Mouse (Mus musculus): ENCODE measurements at regions not wholly inside any gene's neighbourhood (a gene's known extent, or its start where the extent isn't known, plus 50 kb on each side); places are given as distances from the start of the nearest gene placed in this dataset.

DNA sequence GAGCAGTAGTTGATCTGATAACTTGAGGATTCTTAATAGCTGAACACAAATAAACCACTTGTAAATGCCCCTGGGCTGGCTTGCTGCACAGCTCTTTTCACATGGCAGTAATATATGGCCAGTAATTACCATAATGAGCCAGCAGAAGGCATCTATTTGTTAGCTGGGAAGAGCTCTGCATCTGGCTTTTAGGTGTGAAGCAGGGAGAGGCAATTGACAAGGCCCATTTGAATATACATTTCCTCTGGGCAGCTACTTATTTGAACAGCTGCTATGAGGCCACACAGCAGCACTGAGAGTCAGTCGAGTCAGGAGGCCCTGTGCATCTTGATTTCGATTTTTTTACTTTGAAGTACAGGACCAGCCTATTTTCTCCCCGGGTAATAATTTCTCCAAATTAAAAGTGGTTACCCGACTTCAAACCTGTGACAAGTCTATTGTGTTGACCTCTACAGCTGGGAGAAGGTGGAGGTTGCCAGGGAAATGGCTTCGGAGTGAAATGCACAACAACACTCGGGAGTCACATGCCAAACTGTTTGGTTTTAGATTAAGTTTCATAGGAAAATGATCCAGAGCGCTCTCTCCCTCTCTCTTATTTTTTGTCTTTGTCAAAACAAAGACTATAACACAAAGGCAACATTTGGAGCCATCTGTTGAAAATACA is 114.5 kb downstream of the Sem1 start:
- no peak for ATAC-seq

DNA sequence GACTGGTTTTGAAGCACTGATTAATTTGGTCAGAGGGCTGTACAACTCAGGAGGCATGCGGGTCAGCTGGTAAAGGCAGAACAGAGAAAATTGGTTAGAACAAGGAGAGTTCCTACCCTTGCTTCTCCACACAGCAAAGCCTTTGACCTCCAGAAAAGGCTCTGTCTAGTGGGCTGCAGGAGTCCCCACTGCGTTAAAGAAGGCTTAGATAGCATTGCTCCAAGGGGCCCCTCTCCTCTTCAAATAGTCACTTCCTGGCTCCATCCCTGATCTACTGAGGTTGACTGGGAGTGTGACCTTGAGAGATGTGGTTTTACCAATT is 118.6 kb downstream of the Sem1 start:
- TF ChIP-seq CTCF (IDR thresholded peaks at IDR 0.05) (no peak), EP300 (IDR thresholded peaks at IDR 0.05) (no peak)
- 29% methylated on average over 2 of the region's 2 CpGs for WGBS

More for the DNA sequence above, 114.5 kb downstream of the Sem1 start:
- no peaks in the 10 kb centered on the region for H3K9me3 ChIP-seq (ENCODE audit: low read length)
- no peaks in the 10 kb centered on the region for H3K27me3 ChIP-seq (replicated peaks; ENCODE audit: insufficient read depth, low read length)
- WGBS = 22% methylated on average over 7 of the region's 7 CpGs
- no peak for TF ChIP-seq EP300 (IDR thresholded peaks at IDR 0.05)
- H3K36me3 ChIP-seq (ENCODE audit: insufficient read depth, low read length) = no peaks in the 10 kb centered on the region
- H3K9ac ChIP-seq (replicated peaks; ENCODE audit: low read depth) = no peak overlapping the region
- H3K27ac ChIP-seq (ENCODE audit: low read length) = no peak overlapping the region
- no peaks in the 10 kb centered on the region for H3K4me1 ChIP-seq (ENCODE audit: insufficient read depth, low read depth, low read length)
- H3K4me3 ChIP-seq (ENCODE audit: low read depth, low read length) = no peak overlapping the region
- no peak overlapping the region for H3K4me2 ChIP-seq (replicated peaks; ENCODE audit: low read depth, low read length)
- no peak for DNase-seq (ENCODE audit: low spot score)

DNA sequence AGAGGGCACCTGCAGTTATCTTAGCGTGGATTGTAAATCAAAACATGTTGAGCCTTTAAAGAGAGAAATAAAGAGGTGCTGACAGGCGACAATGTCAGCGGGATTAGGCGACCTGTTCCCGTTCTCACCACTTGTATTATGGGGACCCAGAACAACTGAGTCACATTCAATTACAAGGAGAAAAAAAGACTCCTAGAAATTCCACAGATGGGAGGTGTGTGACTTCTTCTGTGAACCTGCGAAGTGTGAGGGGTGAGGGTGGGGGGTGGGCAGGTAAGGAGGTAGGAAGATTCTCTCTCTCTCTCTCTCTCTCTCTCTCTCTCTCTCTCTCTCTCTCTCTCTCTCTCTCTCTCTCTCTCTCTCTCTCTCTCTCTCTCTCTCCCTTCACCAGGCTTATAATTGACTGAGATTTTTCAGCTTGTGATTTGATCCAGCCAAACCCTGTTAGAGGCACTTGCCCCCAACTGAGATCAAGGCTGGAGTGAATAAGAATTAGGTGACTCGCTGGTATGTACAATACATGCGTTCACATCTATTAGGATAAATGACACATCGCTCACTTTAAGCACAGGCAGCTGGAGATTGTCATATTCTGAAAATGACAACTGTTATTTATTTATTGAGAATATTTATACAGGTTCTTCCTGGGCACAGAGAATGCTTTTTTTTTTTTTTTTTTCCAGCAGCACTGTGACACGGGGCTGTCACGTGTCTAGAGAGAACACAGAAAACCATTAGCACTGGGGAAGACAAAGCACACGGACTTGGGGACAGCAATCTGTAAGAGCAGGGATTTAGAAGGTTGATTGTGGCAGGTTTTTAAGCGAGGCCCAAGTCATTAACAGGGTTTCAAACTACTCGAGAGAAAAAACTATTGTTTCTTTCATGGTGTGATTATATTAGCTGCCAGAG is 119.2 kb downstream of the Sem1 start:
- no peaks in the 10 kb centered on the region for H3K27me3 ChIP-seq (replicated peaks; ENCODE audit: insufficient read depth, low read length)
- no peak for TF ChIP-seq EP300 (IDR thresholded peaks at IDR 0.05)
- no peak for TF ChIP-seq CTCF (IDR thresholded peaks at IDR 0.05)
- H3K4me3 ChIP-seq (ENCODE audit: low read depth, low read length) = no peak overlapping the region
- no peaks in the 10 kb centered on the region for H3K36me3 ChIP-seq (ENCODE audit: insufficient read depth, low read length)
- H3K27ac ChIP-seq (ENCODE audit: low read length) = no peak overlapping the region
- DNase-seq (ENCODE audit: low spot score) (no peak), ATAC-seq (no peak)
- no peaks in the 10 kb centered on the region for H3K9me3 ChIP-seq (ENCODE audit: low read length)
- H3K9ac ChIP-seq (replicated peaks; ENCODE audit: low read depth) = no peak overlapping the region
- no peaks in the 10 kb centered on the region for H3K4me1 ChIP-seq (ENCODE audit: insufficient read depth, low read depth, low read length)
- no peak overlapping the region for H3K4me2 ChIP-seq (replicated peaks; ENCODE audit: low read depth, low read length)
- 22% methylated on average over 14 of the region's 14 CpGs for WGBS

More for the DNA sequence above, 118.6 kb downstream of the Sem1 start:
- no peaks in the 10 kb centered on the region for H3K36me3 ChIP-seq (ENCODE audit: insufficient read depth, low read length)
- DNase-seq (ENCODE audit: low spot score) (no peak), ATAC-seq (no peak)
- H3K27me3 ChIP-seq (replicated peaks; ENCODE audit: insufficient read depth, low read length) = no peaks in the 10 kb centered on the region
- H3K27ac ChIP-seq (ENCODE audit: low read length) = no peak overlapping the region
- H3K9ac ChIP-seq (replicated peaks; ENCODE audit: low read depth) = no peak overlapping the region
- H3K9me3 ChIP-seq (ENCODE audit: low read length) = no peaks in the 10 kb centered on the region
- H3K4me2 ChIP-seq (replicated peaks; ENCODE audit: low read depth, low read length) = no peak overlapping the region
- H3K4me3 ChIP-seq (ENCODE audit: low read depth, low read length) = no peak overlapping the region
- H3K4me1 ChIP-seq (ENCODE audit: insufficient read depth, low read depth, low read length) = no peaks in the 10 kb centered on the region

DNA sequence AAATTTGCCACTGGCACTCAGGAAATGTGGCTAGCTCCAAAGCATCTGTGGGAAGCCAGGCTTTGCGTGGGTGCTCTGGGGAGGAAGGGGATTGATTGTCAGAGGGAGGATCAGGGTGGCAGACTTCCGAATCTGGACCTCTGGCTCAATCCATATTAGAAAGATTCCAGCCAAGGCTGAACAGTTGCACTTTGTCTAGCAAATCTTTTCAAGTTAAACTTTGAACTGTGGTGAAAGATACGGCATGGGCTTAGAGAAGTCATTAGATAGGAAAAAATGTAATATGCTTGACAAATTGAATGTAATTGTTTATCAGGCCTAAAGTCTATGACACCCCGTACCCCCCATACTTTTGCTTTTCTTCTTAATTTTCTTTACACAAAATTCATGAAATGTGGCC is 120.7 kb downstream of the Sem1 start:
- Histone ChIP-seq H3K27ac (ENCODE audit: low read length) (no peak overlapping the region), H3K4me1 (ENCODE audit: insufficient read depth, low read depth, low read length) (no peaks in the 10 kb centered on the region), H3K4me2 (replicated peaks; ENCODE audit: low read depth, low read length) (no peak overlapping the region), H3K9me3 (ENCODE audit: low read length) (no peaks in the 10 kb centered on the region), H3K27me3 (replicated peaks; ENCODE audit: insufficient read depth, low read length) (no peaks in the 10 kb centered on the region), H3K4me3 (ENCODE audit: low read depth, low read length) (no peak overlapping the region), H3K36me3 (ENCODE audit: insufficient read depth, low read length) (no peaks in the 10 kb centered on the region), H3K9ac (replicated peaks; ENCODE audit: low read depth) (no peak overlapping the region)
- WGBS = 74% methylated on average over 4 of the region's 4 CpGs
- no peak for DNase-seq (ENCODE audit: low spot score)
- ATAC-seq = no peak
- TF ChIP-seq CTCF (IDR thresholded peaks at IDR 0.05) (no peak), EP300 (IDR thresholded peaks at IDR 0.05) (no peak)

DNA sequence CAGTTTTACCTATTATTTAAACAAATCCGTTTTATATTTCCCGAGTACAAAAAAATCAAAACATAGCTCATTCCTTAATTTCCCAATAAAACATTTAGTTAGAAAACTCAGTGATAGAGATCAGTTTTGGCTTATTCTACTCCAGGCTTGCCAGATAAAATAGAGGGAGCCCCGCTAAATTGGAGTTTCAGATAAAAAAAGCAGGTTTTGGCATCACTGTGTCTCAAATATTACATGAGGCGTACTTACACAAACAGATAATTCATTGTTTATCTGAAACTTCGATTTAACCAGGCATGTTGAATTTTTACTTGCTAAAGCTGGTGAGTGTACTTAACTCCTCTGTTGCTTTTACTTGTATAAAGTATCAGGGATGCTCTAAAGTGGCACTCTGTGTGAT is 121.5 kb downstream of the Sem1 start:
- 60% methylated on average over 5 of the region's 5 CpGs for WGBS
- no peak for ATAC-seq
- H3K4me1 ChIP-seq (ENCODE audit: insufficient read depth, low read depth, low read length) = no peaks in the 10 kb centered on the region

DNA sequence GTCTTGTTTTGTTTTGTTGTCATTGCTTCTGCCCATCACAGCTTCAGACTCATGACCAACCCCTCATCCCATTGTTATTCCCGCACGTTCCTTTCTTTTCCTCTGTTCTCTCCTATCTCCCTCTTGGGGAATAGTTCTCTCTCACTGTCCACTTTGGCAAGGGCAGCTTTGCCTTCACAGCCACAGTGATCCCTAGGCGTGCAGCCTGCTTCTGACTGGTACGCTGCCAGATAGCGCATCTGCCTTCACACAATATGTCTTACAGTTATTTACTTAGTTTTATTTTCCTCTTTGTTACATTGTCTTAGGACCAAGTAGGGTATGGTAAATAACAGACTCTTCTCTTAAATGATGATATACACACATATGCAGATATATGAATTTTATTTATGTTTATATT is 122.9 kb downstream of the Sem1 start:
- no peaks in the 10 kb centered on the region for H3K36me3 ChIP-seq (ENCODE audit: insufficient read depth, low read length)
- H3K9ac ChIP-seq (replicated peaks; ENCODE audit: low read depth) = no peak overlapping the region
- H3K9me3 ChIP-seq (ENCODE audit: low read length) = no peaks in the 10 kb centered on the region
- H3K27ac ChIP-seq (ENCODE audit: low read length) = no peak overlapping the region
- DNase-seq (ENCODE audit: low spot score) (no peak), ATAC-seq (no peak)
- 75% methylated on average over 5 of the region's 5 CpGs for WGBS
- H3K4me3 ChIP-seq (ENCODE audit: low read depth, low read length) = no peak overlapping the region
- no peak overlapping the region for H3K4me2 ChIP-seq (replicated peaks; ENCODE audit: low read depth, low read length)
- no peaks in the 10 kb centered on the region for H3K27me3 ChIP-seq (replicated peaks; ENCODE audit: insufficient read depth, low read length)
- TF ChIP-seq EP300 (IDR thresholded peaks at IDR 0.05) (no peak), CTCF (IDR thresholded peaks at IDR 0.05) (no peak)
- H3K4me1 ChIP-seq (ENCODE audit: insufficient read depth, low read depth, low read length) = no peaks in the 10 kb centered on the region

More for the DNA sequence above, 121.5 kb downstream of the Sem1 start:
- Histone ChIP-seq H3K27ac (ENCODE audit: low read length) (no peak overlapping the region), H3K4me3 (ENCODE audit: low read depth, low read length) (no peak overlapping the region), H3K9ac (replicated peaks; ENCODE audit: low read depth) (no peak overlapping the region), H3K27me3 (replicated peaks; ENCODE audit: insufficient read depth, low read length) (no peaks in the 10 kb centered on the region), H3K4me2 (replicated peaks; ENCODE audit: low read depth, low read length) (no peak overlapping the region), H3K9me3 (ENCODE audit: low read length) (no peaks in the 10 kb centered on the region), H3K36me3 (ENCODE audit: insufficient read depth, low read length) (no peaks in the 10 kb centered on the region)
- no peak for TF ChIP-seq CTCF (IDR thresholded peaks at IDR 0.05)
- TF ChIP-seq EP300 (IDR thresholded peaks at IDR 0.05) = no peak
- no peak for DNase-seq (ENCODE audit: low spot score)

Data from lung, postnatal 0 days (tissue).